Mouse (Mus musculus) cerebellum, adult 9-10 months (tissue): Measurements from ENCODE around the gene Unc13c.

Experiments used
- DNase-seq: peaks from one replicate; pipeline ENCODE4 v3.0.0; 2022

The Unc13c gene

GRCm38 (mm10) chr9:73603921-73604320, 364.8 kb downstream of the Unc13c start:
- peak; percentile 79 for DNase-seq

GRCm38 (mm10) chr9:73565558-73565957, 403.2 kb downstream of the Unc13c start:
- DNase-seq, result no peak

DNA sequence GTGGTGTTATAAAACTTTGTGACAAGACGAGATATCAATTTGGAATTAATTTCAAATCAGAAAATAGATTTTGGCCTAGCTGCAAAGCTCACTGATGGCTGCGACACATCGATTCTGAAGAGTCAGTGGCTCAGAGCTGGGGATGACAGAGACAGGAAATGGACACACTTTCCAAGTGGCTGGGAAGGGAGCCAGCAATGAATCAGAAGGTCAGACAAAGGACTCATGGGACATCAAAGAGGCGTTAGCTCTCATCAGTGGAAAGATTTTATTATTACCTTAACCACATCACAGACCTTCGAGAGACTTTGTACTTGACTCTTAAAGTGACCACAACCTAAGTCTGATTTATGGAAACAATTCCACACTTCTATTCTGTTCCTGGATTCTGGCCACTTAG, 408.7 kb downstream of the Unc13c start:
- peak; percentile 44 for DNase-seq

- DNase-seq, result peak; percentile 74
Measured at GRCm38 (mm10) chr9:73557805-73558204, 411.0 kb downstream of the Unc13c start.

- no peak for DNase-seq
Measured at GRCm38 (mm10) chr9:73555354-73555753, 413.4 kb downstream of the Unc13c start.

GRCm38 (mm10) chr9:73472568-73472967, 496.2 kb downstream of the Unc13c start:
- no peak for DNase-seq

- DNase-seq, result no peak
Measured at GRCm38 (mm10) chr9:73462027-73462426, 506.7 kb downstream of the Unc13c start.

DNA sequence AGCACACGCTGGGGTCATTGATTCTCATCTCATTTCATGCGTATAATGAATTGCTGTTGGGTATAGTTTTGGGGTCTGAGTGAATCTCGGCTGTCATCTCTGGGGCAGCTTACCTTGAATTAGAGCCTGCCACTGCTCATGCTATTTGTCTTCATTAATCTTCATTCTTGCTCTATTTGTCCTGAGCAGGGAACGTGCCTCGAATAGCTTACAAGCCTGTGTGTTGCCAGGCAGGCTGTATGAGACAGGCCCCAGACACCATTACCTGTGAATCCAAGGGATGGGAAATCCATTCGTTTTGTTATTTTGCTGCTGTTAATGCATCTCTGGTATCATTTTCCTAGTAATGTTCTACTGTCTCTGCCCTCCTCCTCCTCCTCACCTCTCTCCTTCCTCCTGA, 518.8 kb downstream of the Unc13c start:
- DNase-seq, result no peak

GRCm38 (mm10) chr9:73449216-73449615, 519.5 kb downstream of the Unc13c start:
- no peak for DNase-seq

GRCm38 (mm10) chr9:73431925-73432324, 536.8 kb downstream of the Unc13c start:
- no peak for DNase-seq
